Mouse (Mus musculus) left cerebral cortex, adult 2 months (tissue): ENCODE results near the gene Dcaf12. TPM values are rescaled to one million over a fixed set of nuclear protein-coding genes. Genes with fewer than 3 reads are reported as not detected.
A peak's percentile ranks its signal among the peaks of the same experiment; 100 is the strongest.

ENCODE experiments used
- DNase-seq, 2 experiments: peaks; one replicate each; pipeline ENCODE4 v3.0.0; 2021 to 2022; ENCODE audit warnings: low spot score in 2 of 2, mixed read lengths in 1 of 2; ENCODE audit errors: extremely low spot score in 1 of 2
- H3K27ac ChIP-seq: fragments of 200-600 bp; 2 replicates; pipeline ENCODE4 v1.8.1; 2022
- H3K4me3 ChIP-seq: fragments of 200-600 bp; 2 replicates; pipeline ENCODE4 v1.8.1; 2022
- CTCF ChIP-seq: fragments of 200-600 bp; IDR thresholded peaks from 2 replicates; pipeline ENCODE4 v1.8.1; 2022; ENCODE audit warnings: antibody characterized with exemption, mild to moderate bottlenecking, moderate library complexity
- intact Hi-C: fragments of 180-260 bp; cut with DNase I; formaldehyde crosslinking; loops from one replicate; pipeline ENCODE4 v1.15.1; 2025
- total RNA-seq, 2 experiments: library from RNA; stranded (reverse); gene quantifications; 2 replicates each; pipeline ENCODE4 v1.2.3; 2021

Dcaf12 gene
- total RNA-seq, 2 experiments from 2014 or later: 39.9 to 42.4 TPM

- H3K4me3 ChIP-seq: no peak overlapping the region
- no peak for DNase-seq
- no peak overlapping the region; the same call in 1 of the 2 replicates for H3K27ac ChIP-seq
- intact Hi-C loops: no loop called here
- no peak for TF ChIP-seq CTCF
Observed at GRCm38 (mm10) chr4:41304302-41304701, 10.4 kb downstream of the Dcaf12 start.

- intact Hi-C loops: no loop called here
- DNase-seq: no peak
- Histone ChIP-seq H3K27ac (no peak overlapping the region), H3K4me3 (no peak overlapping the region)
- no peak for TF ChIP-seq CTCF
Observed at GRCm38 (mm10) chr4:41303671-41304070, 11.0 kb downstream of the Dcaf12 start.

- Histone ChIP-seq H3K27ac (no peak overlapping the region), H3K4me3 (no peak overlapping the region)
- intact Hi-C loops: no loop called here
- TF ChIP-seq CTCF: no peak
- no peak for DNase-seq
Observed at GRCm38 (mm10) chr4:41298976-41299375, 15.7 kb downstream of the Dcaf12 start.

GRCm38 (mm10) chr4:41295960-41296359 is 18.7 kb downstream of the Dcaf12 start:
- TF ChIP-seq CTCF: no peak
- H3K4me3 ChIP-seq: no peak overlapping the region
- no peak for DNase-seq
- intact Hi-C loops: no loop called here
- H3K27ac ChIP-seq: no peak overlapping the region

GRCm38 (mm10) chr4:41295507-41295906 is 19.2 kb downstream of the Dcaf12 start:
- no peak overlapping the region for H3K27ac ChIP-seq
- intact Hi-C loops: no loop called here
- no peak for DNase-seq
- no peak overlapping the region for H3K4me3 ChIP-seq
- no peak for TF ChIP-seq CTCF

- Histone ChIP-seq H3K27ac (no peak overlapping the region), H3K4me3 (no peak overlapping the region)
- no peak for TF ChIP-seq CTCF
- intact Hi-C loops: no loop called here
- DNase-seq: no peak
Observed at GRCm38 (mm10) chr4:41293907-41294306, 20.8 kb downstream of the Dcaf12 start.

GRCm38 (mm10) chr4:41289802-41290201 is 24.9 kb downstream of the Dcaf12 start:
- Histone ChIP-seq H3K4me3 (no peak overlapping the region), H3K27ac (no peak overlapping the region)
- DNase-seq: no peak
- intact Hi-C loops: loop anchor here (5.0 kb wide), 3 partner anchors 63 to 238 kb away; no protein-coding TSS in a partner anchor
- no peak for TF ChIP-seq CTCF

- intact Hi-C loops: loop anchor here (5.0 kb wide), 3 partner anchors 59 to 234 kb away; no protein-coding TSS in a partner anchor
- TF ChIP-seq CTCF: peak; percentile 78
- no peak overlapping the region for H3K27ac ChIP-seq
- peak in 1 of 2 experiments; percentile 20 for DNase-seq
- H3K4me3 ChIP-seq: no peak overlapping the region
Observed at GRCm38 (mm10) chr4:41286420-41286819, 28.3 kb downstream of the Dcaf12 start.

- H3K27ac ChIP-seq: no peak overlapping the region
- intact Hi-C loops: no loop called here
- H3K4me3 ChIP-seq: no peak overlapping the region
- no peak for TF ChIP-seq CTCF
- no peak for DNase-seq
Observed at GRCm38 (mm10) chr4:41284087-41284486, 30.6 kb downstream of the Dcaf12 start.

GRCm38 (mm10) chr4:41275927-41276326 is 38.8 kb downstream of the Dcaf12 start:
- Histone ChIP-seq H3K4me3 (peak overlapping the region; percentile 89), H3K27ac (no peak overlapping the region)
- no peak for TF ChIP-seq CTCF
- no peak for DNase-seq
- intact Hi-C loops: loop anchor here (1.0 to 5.0 kb wide), 2 partner anchors 38 to 139 kb away; partner anchors contain the start of genes Dcaf12 and Ube2r2

- DNase-seq: peak; percentile 94 to 95
- no peak for TF ChIP-seq CTCF
- Histone ChIP-seq H3K27ac (peak within 1 kb of the TSS; percentile 98), H3K4me3 (peak within 1 kb of the TSS; percentile 89)
- intact Hi-C loops: loop anchor here (1.0 to 5.0 kb wide), 2 partner anchors 39 to 138 kb away; partner anchors contain the start of genes Dcaf12 and Ube2r2
Observed at GRCm38 (mm10) chr4:41274980-41275850, 39.5 kb downstream of the Dcaf12 start, which contains the start of gene Ubap2. Gene Ubap2, minus strand, starts transcription at chr4:41275144.

GRCm38 (mm10) chr4:41274377-41274979 is 40.2 kb downstream of the Dcaf12 start:
- DNase-seq: no peak
- TF ChIP-seq CTCF: no peak
- intact Hi-C loops: no loop called here
- H3K4me3 ChIP-seq: peak overlapping the region; percentile 89
- H3K27ac ChIP-seq: peak overlapping the region; percentile 98
